Mouse (Mus musculus) urinary bladder, adult 18-20 months (tissue): ENCODE measurements around the gene Gm2056.
"Not testable (repeated sequence)": the region's sequence is repeated elsewhere in the genome, so short reads cannot be mapped to it uniquely, and the experiment has no call there.

Experiments used
- DNase-seq, 2 experiments: peaks; one replicate each; pipeline ENCODE4 v3.0.0; 2022; ENCODE audit warnings: low spot score in 2 of 2, mixed read lengths in 2 of 2

Gene Gm2056

GRCm38 (mm10) chr12:88026704-88027103, at the start of gene Gm2056:
Gm2056 (plus strand) TSS chr12:88027004.
- DNase-seq: not testable (repeated sequence)

GRCm38 (mm10) chr12:87984000-87984399, 42.8 kb upstream of the Gm2056 start:
- not testable (repeated sequence) for DNase-seq

GRCm38 (mm10) chr12:88004118-88004517, 22.7 kb upstream of the Gm2056 start:
- not testable (repeated sequence) for DNase-seq

GRCm38 (mm10) chr12:88011548-88011947, 15.3 kb upstream of the Gm2056 start, which contains the start of gene Gm2075:
Gm2075 (plus strand) TSS chr12:88011848.
- not testable (repeated sequence) for DNase-seq

- DNase-seq: not testable (repeated sequence)
Observed at GRCm38 (mm10) chr12:88018671-88019070, 8.1 kb upstream of the Gm2056 start, which contains the start of gene Gm6803. Gm6803 (minus strand) TSS chr12:88018771.

- DNase-seq: not testable (repeated sequence)
Observed at GRCm38 (mm10) chr12:88032250-88032649, 5.4 kb downstream of the Gm2056 start.

- DNase-seq: not testable (repeated sequence)
Observed at GRCm38 (mm10) chr12:88039062-88039461, 12.3 kb downstream of the Gm2056 start.

GRCm38 (mm10) chr12:88039703-88040102, 12.9 kb downstream of the Gm2056 start:
- DNase-seq: not testable (repeated sequence)

GRCm38 (mm10) chr12:88045226-88045625, 18.4 kb downstream of the Gm2056 start:
- not testable (repeated sequence) for DNase-seq
